Mouse (Mus musculus) kidney, embryonic 16.5 days (tissue): ENCODE measurements around the gene Tet3. TPM values are rescaled to one million over a fixed set of nuclear protein-coding genes. Genes with fewer than 3 reads are reported as not detected.

Experiments
- ATAC-seq: fragments of 200-750 bp; cut with Nextera tagmentation; 2 replicates; pipeline ENCODE4 v1.8.0; 2017; ENCODE audit warnings: moderate TSS enrichment; ENCODE audit not compliant: low FRiP score, low TSS enrichment
- H3K27ac ChIP-seq: fragments of 300-500 bp; sonication (generic); 2 replicates; pipeline ENCODE4 v1.5.1; 2014; ENCODE audit warnings: low read length
- H3K27me3 ChIP-seq: fragments of 300-500 bp; sonication (generic); 2 replicates; pipeline ENCODE4 v1.6.1; 2014; ENCODE audit warnings: low read length, control low read depth, mixed read lengths; ENCODE audit not compliant: insufficient read depth
- H3K36me3 ChIP-seq: fragments of 300-500 bp; sonication (generic); 2 replicates; pipeline ENCODE4 v1.6.1; 2014; ENCODE audit warnings: low read length, control low read depth, mixed read lengths; ENCODE audit not compliant: insufficient read depth
- H3K4me1 ChIP-seq: fragments of 300-500 bp; sonication (generic); 2 replicates; pipeline ENCODE4 v1.6.1; 2014; ENCODE audit warnings: low read length, control low read depth, mixed read lengths; ENCODE audit not compliant: insufficient read depth
- H3K4me2 ChIP-seq: fragments of 300-500 bp; sonication (generic); replicated peaks from 2 replicates; pipeline ENCODE4 v1.6.1; 2014; ENCODE audit warnings: low read depth, low read length
- H3K4me3 ChIP-seq: fragments of 300-500 bp; sonication (generic); 2 replicates; pipeline ENCODE4 v1.5.1; 2014; ENCODE audit warnings: mild to moderate bottlenecking, low read length
- H3K9ac ChIP-seq: fragments of 300-500 bp; sonication (generic); replicated peaks from 2 replicates; pipeline ENCODE4 v1.6.1; 2014; ENCODE audit warnings: low read length
- H3K9me3 ChIP-seq: fragments of 300-500 bp; sonication (generic); 2 replicates; pipeline ENCODE4 v1.6.1; 2016; ENCODE audit warnings: low read length, control low read depth
- WGBS: fragments of 180-500 bp; shearing (Covaris S2); extraction: QIAGEN DNeasy Blood & Tissue Kit; methylation state at CpG from one replicate; pipeline ENCODE4 v1.1.7; 2014; 5-methylcytosine and 5-hydroxymethylcytosine counted together
- polyA plus RNA-seq: library from polyadenylated mRNA; unstranded; fragments of >200 nt; fragmentation: Nextera tagmentation; extraction: Ambion mirVana; gene quantifications from 2 replicates; pipeline ENCODE4 v1.2.1, GENCODE M21; 2015

The Tet3 gene
- polyA plus RNA-seq, 1 experiment from 2014 or later = 48.9 TPM

DNA sequence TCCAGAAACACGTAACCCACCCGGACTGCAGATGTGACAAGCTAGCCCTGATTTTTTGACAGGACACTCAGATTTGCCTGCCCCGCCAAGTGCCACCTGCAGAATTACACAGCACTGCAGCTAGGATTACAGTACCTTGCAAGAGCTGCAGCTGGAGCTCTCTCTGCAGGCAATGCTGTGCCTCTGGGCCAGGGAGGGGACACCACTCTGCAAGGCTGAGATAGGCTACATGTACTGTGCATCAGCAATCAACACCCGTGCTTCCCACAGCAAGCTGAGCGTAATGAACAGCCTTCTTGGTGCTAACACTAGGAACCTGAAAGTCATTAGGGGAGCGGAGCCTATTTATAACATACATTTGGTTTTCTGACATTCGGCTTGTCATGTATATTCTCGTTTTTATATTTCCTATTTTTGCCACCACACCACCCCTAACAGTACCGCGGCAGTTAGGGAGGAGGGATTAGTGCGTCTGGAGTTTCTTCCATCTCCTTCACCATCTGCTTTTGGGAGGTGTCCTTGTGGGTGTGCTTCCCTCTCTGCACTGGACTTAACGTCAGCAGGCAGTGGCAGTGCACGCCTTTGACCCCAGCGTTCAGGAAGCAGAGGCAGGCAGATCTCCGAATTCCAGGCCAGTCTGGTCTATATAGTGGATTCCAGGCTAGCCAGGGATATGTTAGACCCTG is 63.2 kb downstream of the Tet3 start:
- no peak overlapping the region for H3K27ac ChIP-seq
- no peak overlapping the region for H3K4me2 ChIP-seq
- H3K9ac ChIP-seq = no peak overlapping the region
- peaks cover 7% of the 10 kb centered on the region for H3K4me1 ChIP-seq
- WGBS = 92% methylated on average over 15 of the region's 15 CpGs
- no peaks in the 10 kb centered on the region for H3K9me3 ChIP-seq
- no peak overlapping the region for H3K4me3 ChIP-seq
- no peak for ATAC-seq
- H3K36me3 ChIP-seq = peaks cover 67% of the 10 kb centered on the region
- H3K27me3 ChIP-seq = no peaks in the 10 kb centered on the region

- H3K4me1 ChIP-seq = peaks cover under 1% of the 10 kb centered on the region; the same call in 1 of the 2 replicates
- 93% methylated on average over 4 of the region's 4 CpGs for WGBS
- no peak overlapping the region for H3K4me3 ChIP-seq
- H3K36me3 ChIP-seq = peaks cover 68% of the 10 kb centered on the region
- H3K4me2 ChIP-seq = no peak overlapping the region
- no peak overlapping the region for H3K9ac ChIP-seq
- H3K27me3 ChIP-seq = no peaks in the 10 kb centered on the region
- no peak for ATAC-seq
- H3K27ac ChIP-seq = no peak overlapping the region
- no peaks in the 10 kb centered on the region for H3K9me3 ChIP-seq
These were observed 64.8 kb downstream of the Tet3 start for GRCm38 (mm10) chr6:83394122-83394521.

GRCm38 (mm10) chr6:83392166-83392780 is 66.6 kb downstream of the Tet3 start:
- H3K36me3 ChIP-seq = peaks cover 55% of the 10 kb centered on the region
- no peak overlapping the region for H3K27ac ChIP-seq

GRCm38 (mm10) chr6:83385569-83386090 is 73.3 kb downstream of the Tet3 start:
- H3K9me3 ChIP-seq = no peaks in the 10 kb centered on the region
- H3K36me3 ChIP-seq = peaks cover 46% of the 10 kb centered on the region
- H3K27me3 ChIP-seq = no peaks in the 10 kb centered on the region
- ATAC-seq = no peak
- WGBS = 90% methylated on average over 9 of the region's 9 CpGs
- H3K4me3 ChIP-seq = no peak overlapping the region
- no peak overlapping the region for H3K9ac ChIP-seq
- H3K4me2 ChIP-seq = no peak overlapping the region
- H3K4me1 ChIP-seq = no peaks in the 10 kb centered on the region
- H3K27ac ChIP-seq = no peak overlapping the region

More at GRCm38 (mm10) chr6:83392166-83392780, 66.6 kb downstream of the Tet3 start:
- Histone ChIP-seq H3K9ac (no peak overlapping the region), H3K4me2 (no peak overlapping the region), H3K27me3 (no peaks in the 10 kb centered on the region), H3K4me3 (no peak overlapping the region), H3K4me1 (no peaks in the 10 kb centered on the region), H3K9me3 (no peaks in the 10 kb centered on the region)
- no peak for ATAC-seq
- WGBS = 77% methylated on average over 8 of the region's 8 CpGs

DNA sequence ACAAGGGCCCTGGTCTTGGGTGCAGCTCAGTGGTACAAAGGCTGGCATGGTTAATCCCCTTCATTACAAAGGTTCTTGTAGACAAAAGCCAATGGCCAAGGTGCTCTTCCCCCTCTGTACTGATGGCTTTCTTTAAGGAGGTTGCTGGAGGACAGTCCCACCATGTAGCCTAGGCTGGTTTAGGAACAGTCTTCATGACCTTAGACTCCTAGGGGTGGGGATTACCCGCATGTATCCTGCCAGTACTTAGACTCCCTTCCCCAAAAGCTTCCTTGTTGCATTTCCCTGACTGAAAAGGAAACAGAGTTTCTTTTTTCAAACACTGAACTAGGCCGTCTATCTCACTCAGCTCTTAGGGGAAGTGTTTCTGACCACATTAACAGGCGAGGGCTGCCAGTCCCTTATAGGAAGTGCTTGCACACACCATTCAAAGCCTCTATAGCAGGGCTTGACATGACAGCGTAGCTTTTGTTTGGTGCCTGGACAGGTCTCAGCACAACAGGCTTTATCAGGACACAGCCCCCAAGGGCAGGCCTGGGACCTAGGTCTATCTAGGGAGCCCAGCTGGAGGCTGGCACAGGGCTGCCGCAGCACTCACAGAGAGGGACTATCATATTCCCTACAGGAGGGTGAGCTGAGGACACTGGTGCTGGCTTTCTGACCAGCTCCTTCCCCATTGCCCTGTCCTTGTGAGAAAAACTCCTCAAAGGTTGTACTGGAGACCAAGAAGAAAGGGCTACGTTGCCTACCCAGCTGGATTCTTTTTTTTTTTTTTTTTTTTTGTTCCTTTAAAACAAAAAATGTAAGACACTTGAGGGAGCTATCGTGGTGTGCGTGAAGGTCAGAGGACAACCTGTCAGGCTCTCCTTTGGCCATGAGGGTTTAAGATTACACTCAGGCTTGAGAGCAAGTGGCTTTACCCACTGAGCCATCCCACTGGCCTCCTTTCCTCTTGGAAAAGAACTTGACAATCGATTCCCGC is 77.1 kb downstream of the Tet3 start:
- Histone ChIP-seq H3K27ac (no peak overlapping the region), H3K4me1 (no peaks in the 10 kb centered on the region), H3K4me3 (no peak overlapping the region), H3K27me3 (no peaks in the 10 kb centered on the region), H3K9me3 (no peaks in the 10 kb centered on the region), H3K4me2 (no peak overlapping the region), H3K36me3 (peaks cover 78% of the 10 kb centered on the region), H3K9ac (no peak overlapping the region)
- no peak for ATAC-seq
- WGBS = 83% methylated on average over 10 of the region's 10 CpGs

DNA sequence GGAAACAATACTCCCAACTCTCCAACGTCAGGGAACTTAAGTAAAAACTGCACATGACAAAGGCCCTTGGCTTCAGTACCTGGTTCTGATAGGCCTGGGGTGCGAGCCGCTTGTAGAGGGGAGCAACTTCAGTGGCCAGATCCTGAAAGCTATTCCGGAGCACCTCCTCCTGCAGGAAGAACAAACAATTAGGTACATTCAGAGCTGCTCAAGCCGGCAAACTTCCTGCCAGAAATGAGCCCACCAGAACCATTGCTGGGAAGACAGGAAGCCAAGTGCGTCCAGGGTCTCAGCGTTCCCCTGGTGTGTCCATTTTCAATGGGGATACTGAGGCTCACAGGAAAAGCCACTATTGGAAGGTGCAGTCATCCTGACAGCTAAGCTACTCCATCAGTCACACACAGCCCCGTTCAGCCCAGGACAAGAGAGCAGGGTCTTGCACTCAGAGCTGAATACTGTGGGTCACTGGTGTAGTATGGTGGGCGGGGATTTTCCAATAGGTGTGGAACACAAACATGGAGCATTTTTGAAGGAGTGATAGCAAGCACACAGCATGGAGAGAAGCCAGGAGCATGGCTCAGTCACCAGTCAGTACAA is 85.1 kb downstream of the Tet3 start:
- Histone ChIP-seq H3K4me1 (no peaks in the 10 kb centered on the region), H3K9ac (no peak overlapping the region), H3K4me3 (no peak overlapping the region), H3K27ac (no peak overlapping the region), H3K36me3 (peaks cover 96% of the 10 kb centered on the region), H3K9me3 (no peaks in the 10 kb centered on the region), H3K4me2 (no peak overlapping the region), H3K27me3 (no peaks in the 10 kb centered on the region)
- 79% methylated on average over 9 of the region's 9 CpGs for WGBS
- no peak for ATAC-seq

GRCm38 (mm10) chr6:83371350-83371749 is 87.5 kb downstream of the Tet3 start:
- no peak overlapping the region for H3K4me2 ChIP-seq
- ATAC-seq = no peak
- 94% methylated on average over 3 of the region's 3 CpGs for WGBS
- H3K27ac ChIP-seq = no peak overlapping the region
- no peak overlapping the region for H3K4me3 ChIP-seq
- no peak overlapping the region for H3K9ac ChIP-seq
- no peaks in the 10 kb centered on the region for H3K27me3 ChIP-seq
- no peaks in the 10 kb centered on the region for H3K9me3 ChIP-seq
- H3K36me3 ChIP-seq = peaks cover 95% of the 10 kb centered on the region
- no peaks in the 10 kb centered on the region for H3K4me1 ChIP-seq

- no peak overlapping the region for H3K4me2 ChIP-seq
- no peak overlapping the region for H3K27ac ChIP-seq
- no peaks in the 10 kb centered on the region for H3K9me3 ChIP-seq
- no peak overlapping the region for H3K4me3 ChIP-seq
- 91% methylated on average over 21 of the region's 21 CpGs for WGBS
- ATAC-seq = no peak
- H3K27me3 ChIP-seq = no peaks in the 10 kb centered on the region
- no peaks in the 10 kb centered on the region for H3K4me1 ChIP-seq
- no peak overlapping the region for H3K9ac ChIP-seq
- H3K36me3 ChIP-seq = peaks cover 88% of the 10 kb centered on the region
These were observed 88.4 kb downstream of the Tet3 start for GRCm38 (mm10) chr6:83370316-83370965.

- Histone ChIP-seq H3K9ac (no peak overlapping the region), H3K4me3 (no peak overlapping the region), H3K27me3 (no peaks in the 10 kb centered on the region), H3K4me2 (no peak overlapping the region), H3K4me1 (no peaks in the 10 kb centered on the region), H3K36me3 (peaks cover 47% of the 10 kb centered on the region), H3K27ac (no peak overlapping the region), H3K9me3 (no peaks in the 10 kb centered on the region)
- no peak for ATAC-seq
- WGBS = 88% methylated on average over 12 of the region's 12 CpGs
These were observed 95.8 kb downstream of the Tet3 start for GRCm38 (mm10) chr6:83363075-83363474.
